Comparison of ENCODE assay signal across 16 mouse cellular contexts in the genomic region with DNA sequence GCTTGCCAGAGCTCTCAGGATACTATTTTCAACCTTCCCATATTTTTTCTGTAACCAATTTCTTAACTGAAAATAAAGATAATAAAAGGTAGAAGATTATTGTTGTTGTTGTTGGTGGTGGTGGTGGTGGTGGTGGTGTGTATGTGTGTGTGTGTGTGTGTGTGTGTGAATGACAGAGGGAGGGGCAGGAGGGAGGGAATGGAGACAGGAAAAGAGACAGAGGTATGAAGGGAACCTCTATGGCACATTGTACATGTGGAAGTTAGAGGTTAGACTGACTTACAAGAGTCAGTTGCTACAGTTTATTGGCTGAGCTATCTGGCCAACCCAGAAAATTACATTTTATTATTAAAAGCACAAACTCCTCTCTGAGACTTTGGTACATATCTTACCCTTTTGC.
"Had no signal": no experiment of that assay in that cellular context is flagged by ENCODE, and none has a peak within 500 bp of the region (broad histone marks: within the 10 kb centered on the region; RNA-seq: fewer than 3 reads in every experiment).

No protein-coding gene starts in this region.

- H3K4me1 ChIP-seq: neural tube, embryonic 13.5 days; neural tube, embryonic 15.5 days; stomach, embryonic 15.5 days had no signal

- H3K4me2 ChIP-seq: neural tube, embryonic 13.5 days; neural tube, embryonic 15.5 days; stomach, embryonic 15.5 days had no signal

- H3K27me3 ChIP-seq: neural tube, embryonic 13.5 days; neural tube, embryonic 15.5 days; stomach, embryonic 15.5 days had no signal

- H3K36me3 ChIP-seq: neural tube, embryonic 13.5 days; neural tube, embryonic 15.5 days; stomach, embryonic 15.5 days had no signal

- H3K27ac ChIP-seq: neural tube, embryonic 13.5 days; neural tube, embryonic 15.5 days; stomach, embryonic 15.5 days; stomach, postnatal 0 days had no signal

- H3K9me3 ChIP-seq: neural tube, embryonic 13.5 days; neural tube, embryonic 15.5 days; stomach, embryonic 15.5 days had no signal

- H3K9ac ChIP-seq: neural tube, embryonic 13.5 days; neural tube, embryonic 15.5 days; stomach, embryonic 15.5 days had no signal

- H3K4me3 ChIP-seq: neural tube, embryonic 13.5 days; neural tube, embryonic 15.5 days; stomach, embryonic 15.5 days had no signal

- DNase-seq: retina, postnatal 1 day; right cerebral cortex, adult 18-20 months; right cerebral cortex, postnatal 14 days; right cerebral cortex, postnatal 25 days; right cerebral cortex, postnatal 4 days; spleen, adult 18-20 months; thymus, adult 18-20 months; thymus, adult 2 months; thymus, postnatal 14 days; thymus, postnatal 25 days; thymus, postnatal 36 days; thymus, postnatal 4 days had no signal
